Mouse (Mus musculus) neural tube, embryonic 12.5 days (tissue): ENCODE data around the gene Tktl1. TPM values are rescaled to one million over a fixed set of nuclear protein-coding genes. Genes with fewer than 3 reads are reported as not detected.

Experiments used
- ATAC-seq: fragments of 200-750 bp; cut with Nextera tagmentation; 2 replicates; pipeline ENCODE4 v1.8.0; 2017; ENCODE audit warnings: low read depth, mild to moderate bottlenecking, moderate TSS enrichment, moderate library complexity; ENCODE audit not compliant: low FRiP score
- H3K27ac ChIP-seq: fragments of 300-500 bp; sonication (generic); 2 replicates; pipeline ENCODE4 v1.5.1; 2016
- H3K27me3 ChIP-seq: fragments of 300-500 bp; sonication (generic); replicated peaks from 2 replicates; pipeline ENCODE4 v1.6.1; 2016; ENCODE audit warnings: mild to moderate bottlenecking
- H3K36me3 ChIP-seq: fragments of 300-500 bp; sonication (generic); 2 replicates; pipeline ENCODE4 v1.6.1; 2016; ENCODE audit warnings: mild to moderate bottlenecking
- H3K4me1 ChIP-seq: fragments of 300-500 bp; sonication (generic); 2 replicates; pipeline ENCODE4 v1.6.1; 2016
- H3K4me2 ChIP-seq: fragments of 300-500 bp; sonication (generic); replicated peaks from 2 replicates; pipeline ENCODE4 v1.6.1; 2016; ENCODE audit warnings: mild to moderate bottlenecking
- H3K4me3 ChIP-seq: fragments of 300-500 bp; sonication (generic); 2 replicates; pipeline ENCODE4 v1.5.1; 2016
- H3K9ac ChIP-seq: fragments of 300-500 bp; sonication (generic); 2 replicates; pipeline ENCODE4 v1.6.1; 2016; ENCODE audit warnings: mild to moderate bottlenecking
- H3K9me3 ChIP-seq: fragments of 300-500 bp; sonication (generic); 2 replicates; pipeline ENCODE4 v1.6.1; 2016; ENCODE audit warnings: mild to moderate bottlenecking
- WGBS: fragments of 180-500 bp; shearing (Covaris S2); methylation state at CpG from one replicate; pipeline ENCODE4 v1.1.7; 2016; 5-methylcytosine and 5-hydroxymethylcytosine counted together
- polyA plus RNA-seq: library from polyadenylated mRNA; unstranded; fragments of >200 nt; fragmentation: Nextera tagmentation; extraction: Ambion mirVana; gene quantifications from 2 replicates; pipeline ENCODE4 v1.2.1, GENCODE M21; 2016

Gene Tktl1
- polyA plus RNA-seq, 1 experiment from 2014 or later = not detected

DNA sequence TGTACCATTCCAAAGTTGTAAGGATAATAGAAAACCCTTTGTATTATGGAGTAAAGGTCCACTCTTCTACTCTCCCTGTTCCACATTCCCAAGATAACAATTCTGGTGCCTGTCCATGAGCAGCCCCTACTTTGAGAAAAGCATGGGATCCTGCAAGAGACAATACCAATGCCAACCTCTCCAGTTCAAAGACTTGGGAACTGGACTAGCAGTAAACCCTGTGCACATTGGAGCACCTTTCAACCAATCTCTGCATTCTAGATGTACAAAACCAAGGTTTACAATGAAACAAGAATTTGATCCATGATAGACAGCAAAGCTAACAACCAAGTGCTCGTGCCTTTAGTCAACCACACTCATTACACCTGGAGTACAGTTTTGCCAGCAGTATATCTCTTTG is 68.0 kb downstream of the Tktl1 start:
- Histone ChIP-seq H3K36me3 (peaks cover 30% of the 10 kb centered on the region), H3K4me2 (peak overlapping the region; percentile 66), H3K4me3 (peak overlapping the region; percentile 56), H3K27me3 (no peaks in the 10 kb centered on the region), H3K9me3 (no peaks in the 10 kb centered on the region), H3K4me1 (peaks cover 7% of the 10 kb centered on the region; the same call in 1 of the 2 replicates), H3K27ac (no peak overlapping the region), H3K9ac (peak overlapping the region; percentile 76)
- 24% methylated on average over 1 of the region's 1 CpGs for whole genome bisulfite sequencing
- no peak for ATAC-seq

DNA sequence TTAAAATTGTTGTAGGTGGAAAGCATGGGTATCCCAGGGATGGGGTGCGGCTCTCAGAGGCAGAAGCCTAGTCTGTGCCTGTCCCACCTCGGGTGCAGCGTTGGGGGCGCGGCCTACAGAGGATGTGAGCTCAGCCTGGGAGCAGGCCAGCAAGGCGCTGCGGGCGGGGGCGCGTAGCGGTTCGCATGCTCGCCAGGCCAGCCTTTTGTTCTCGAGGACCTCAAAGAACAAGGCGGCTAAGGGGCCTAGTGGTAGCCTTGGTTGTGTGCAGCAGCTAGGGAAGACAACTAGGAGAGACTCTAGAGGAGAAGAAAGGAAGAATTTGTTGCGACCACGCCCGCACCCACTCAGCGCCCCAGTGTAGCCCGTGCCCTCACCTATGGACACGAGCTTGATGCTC is 68.6 kb downstream of the Tktl1 start:
- Histone ChIP-seq H3K9ac (peak overlapping the region; percentile 76), H3K4me2 (peak overlapping the region; percentile 66), H3K4me1 (peaks cover 7% of the 10 kb centered on the region; the same call in 1 of the 2 replicates), H3K27me3 (no peaks in the 10 kb centered on the region), H3K4me3 (peak overlapping the region; percentile 56), H3K36me3 (peaks cover 24% of the 10 kb centered on the region), H3K9me3 (no peaks in the 10 kb centered on the region), H3K27ac (peak overlapping the region; percentile 53)
- peak; percentile 55 for ATAC-seq
- WGBS = 15% methylated on average over 21 of the region's 21 CpGs

DNA sequence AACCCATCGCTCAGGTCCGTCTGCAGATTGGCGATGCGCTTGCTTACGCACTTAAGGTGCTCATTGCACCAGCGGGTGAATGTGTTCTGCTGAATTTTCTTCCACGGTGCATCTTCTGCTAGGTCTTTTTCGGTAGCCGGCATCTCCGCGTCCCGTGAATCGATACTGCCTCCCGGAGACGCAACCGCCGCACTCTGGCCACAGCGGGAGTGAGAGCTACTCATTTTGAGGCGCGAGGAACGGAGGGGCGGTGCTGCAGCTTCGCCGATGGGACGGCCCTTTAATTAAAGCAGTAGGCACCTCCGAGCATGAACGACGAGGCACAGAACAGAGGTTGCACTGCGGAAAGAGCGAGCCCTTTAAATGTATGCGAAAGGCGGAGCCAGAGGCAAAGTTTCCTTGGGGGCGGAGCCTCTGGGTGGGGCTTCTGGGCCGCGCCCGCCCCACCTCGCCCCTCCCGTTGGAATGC is 69.2 kb downstream of the Tktl1 start:
- Histone ChIP-seq H3K4me2 (peak overlapping the region; percentile 66), H3K9ac (peak overlapping the region; percentile 76), H3K4me1 (peaks cover 7% of the 10 kb centered on the region; the same call in 1 of the 2 replicates), H3K4me3 (peak overlapping the region; percentile 56), H3K9me3 (no peaks in the 10 kb centered on the region), H3K27me3 (no peaks in the 10 kb centered on the region), H3K27ac (peak overlapping the region; percentile 53; the same call in 1 of the 2 replicates), H3K36me3 (peaks cover 19% of the 10 kb centered on the region)
- ATAC-seq = peak; percentile 90
- WGBS = 21% methylated on average over 38 of the region's 38 CpGs

DNA sequence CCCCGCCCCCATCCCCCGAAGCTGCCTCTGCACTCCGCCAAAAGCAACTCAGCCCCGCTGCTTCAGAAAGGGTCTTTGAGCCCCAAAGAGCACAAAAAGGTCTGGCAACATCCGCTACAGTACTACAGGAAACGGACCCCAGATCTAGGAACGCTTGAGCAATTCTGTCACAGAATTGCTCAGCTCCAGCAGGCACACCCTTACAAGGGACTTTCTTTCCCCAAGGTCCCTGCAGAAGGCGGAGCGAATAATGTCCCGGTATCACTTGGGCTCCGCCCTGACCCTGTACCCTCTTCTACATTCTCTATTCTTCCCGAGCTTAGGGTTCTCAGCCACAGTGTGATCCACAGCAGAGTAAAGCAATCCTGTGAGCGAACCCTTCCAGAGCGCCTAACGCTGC is 69.6 kb downstream of the Tktl1 start:
- H3K4me1 ChIP-seq = peaks cover 7% of the 10 kb centered on the region; the same call in 1 of the 2 replicates
- no peaks in the 10 kb centered on the region for H3K27me3 ChIP-seq
- no peak overlapping the region for H3K27ac ChIP-seq
- H3K36me3 ChIP-seq = peaks cover 14% of the 10 kb centered on the region
- peak overlapping the region; percentile 56 for H3K4me3 ChIP-seq
- 0 out of 2 replicates have a peak overlapping the region, but pooled peaks have one; percentile 26 for H3K9ac ChIP-seq
- WGBS = 16% methylated on average over 14 of the region's 15 CpGs
- no peaks in the 10 kb centered on the region for H3K9me3 ChIP-seq
- peak; percentile 17 for ATAC-seq
- peak overlapping the region; percentile 66 for H3K4me2 ChIP-seq

DNA sequence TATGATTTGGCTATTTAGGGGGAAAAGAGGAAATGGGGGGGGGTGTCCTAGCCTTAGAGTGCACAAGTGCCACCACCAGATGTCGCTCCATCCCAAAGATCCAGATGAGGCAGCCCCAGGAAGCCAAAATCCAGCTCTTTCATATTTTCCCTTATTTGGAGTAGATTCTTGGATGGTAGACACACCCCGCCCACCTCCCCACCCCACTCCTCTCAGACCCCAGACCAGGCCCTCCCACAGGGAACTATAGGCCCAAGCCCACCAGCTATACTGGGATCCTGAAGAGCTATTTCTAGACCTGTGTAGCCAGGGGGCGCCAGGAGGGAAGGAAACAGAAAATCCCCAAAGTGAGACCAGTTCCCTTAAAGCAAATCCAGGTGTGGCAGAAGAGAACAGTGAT is 71.6 kb downstream of the Tktl1 start:
- Histone ChIP-seq H3K4me1 (peaks cover 4% of the 10 kb centered on the region; the same call in 1 of the 2 replicates), H3K9me3 (no peaks in the 10 kb centered on the region), H3K27me3 (no peaks in the 10 kb centered on the region), H3K36me3 (no peaks in the 10 kb centered on the region), H3K9ac (no peak overlapping the region), H3K27ac (no peak overlapping the region), H3K4me3 (no peak overlapping the region), H3K4me2 (peak overlapping the region; percentile 61)
- WGBS = 24% methylated on average over 3 of the region's 3 CpGs
- no peak for ATAC-seq

DNA sequence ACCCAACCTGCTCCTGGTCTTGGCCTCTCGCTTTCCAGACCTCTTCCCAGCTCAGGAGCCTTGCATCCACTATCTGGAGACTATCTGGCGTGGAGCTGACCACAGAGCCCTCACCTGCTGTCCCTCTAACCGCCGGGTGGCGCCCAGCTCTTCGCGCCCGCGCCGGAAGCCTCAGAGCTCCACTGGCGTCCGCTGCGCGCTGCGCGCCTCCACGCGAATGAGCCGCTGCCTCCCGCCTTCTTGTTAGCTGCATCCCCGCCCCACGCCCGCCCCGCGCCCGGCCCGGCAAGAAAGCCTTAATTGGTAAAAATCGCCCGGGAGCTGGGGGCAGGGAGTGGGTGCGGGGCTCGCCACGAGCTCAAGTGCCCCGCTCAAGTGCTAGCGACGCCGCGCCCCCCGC is 72.6 kb downstream of the Tktl1 start, which contains the start of gene Flna:
Gene Flna (minus strand): TSS at position 206 of the 400 bp plus-strand sequence.
- Histone ChIP-seq H3K4me1 (no peaks in the 10 kb centered on the region), H3K27ac (no peak within 1 kb of the TSS), H3K27me3 (no peaks in the 10 kb centered on the region), H3K4me2 (peak within 1 kb of the TSS; percentile 61), H3K36me3 (no peaks in the 10 kb centered on the region), H3K4me3 (peak within 1 kb of the TSS; percentile 39), H3K9me3 (no peaks in the 10 kb centered on the region), H3K9ac (peak within 1 kb of the TSS; percentile 54)
- ATAC-seq = no peak
- WGBS = 26% methylated on average over 38 of the region's 38 CpGs

DNA sequence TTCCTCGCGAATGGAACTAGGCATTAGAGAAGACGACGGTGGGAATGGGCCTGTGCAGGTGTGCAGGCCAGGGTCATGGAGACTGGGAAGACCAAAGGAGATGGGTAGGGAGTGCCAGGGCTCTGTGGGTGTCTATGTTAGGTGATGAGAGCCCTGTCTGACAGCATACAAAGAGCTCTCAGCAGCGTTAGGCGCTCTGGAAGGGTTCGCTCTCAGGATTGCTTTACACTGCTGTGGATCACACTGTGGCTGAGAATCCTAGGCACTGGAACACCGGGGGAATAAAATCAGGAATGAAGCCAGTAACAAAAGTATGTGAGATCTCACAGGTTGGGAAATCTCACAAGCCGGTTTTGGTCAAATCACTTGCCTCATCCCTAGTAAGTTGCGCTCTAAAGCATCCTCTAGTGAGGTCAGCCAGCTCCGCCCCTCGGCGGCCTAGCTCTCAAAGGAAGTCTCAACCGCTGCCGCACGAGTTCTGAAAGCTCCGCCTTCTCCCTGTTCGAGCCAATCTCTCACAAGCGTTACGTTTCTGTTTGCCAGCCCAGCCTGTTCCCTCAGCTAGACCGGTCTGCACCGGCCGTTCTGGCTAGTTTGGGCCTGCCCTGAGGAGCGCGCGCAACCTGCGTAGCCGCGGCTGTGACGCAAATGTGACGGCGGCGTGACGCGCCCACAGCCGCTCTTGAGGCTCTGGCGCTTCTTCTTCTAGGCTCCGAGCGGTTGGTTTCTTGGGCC is 77.3 kb downstream of the Tktl1 start, which contains the start of gene Emd:
Gene Emd (plus strand): TSS at position 535 of the 735 bp plus-strand sequence.
- 19% methylated on average over 39 of the region's 39 CpGs for WGBS
- H3K27ac ChIP-seq = peak within 1 kb of the TSS; percentile 65
- peak within 1 kb of the TSS; percentile 62 for H3K4me2 ChIP-seq
- ATAC-seq = peak; percentile 97
- no peaks in the 10 kb centered on the region for H3K9me3 ChIP-seq
- peak within 1 kb of the TSS; percentile 54 for H3K4me3 ChIP-seq
- no peaks in the 10 kb centered on the region for H3K27me3 ChIP-seq
- H3K4me1 ChIP-seq = peaks cover 5% of the 10 kb centered on the region; the same call in 1 of the 2 replicates
- peak within 1 kb of the TSS; percentile 74 for H3K9ac ChIP-seq
- H3K36me3 ChIP-seq = peaks cover 9% of the 10 kb centered on the region; the same call in 1 of the 2 replicates

DNA sequence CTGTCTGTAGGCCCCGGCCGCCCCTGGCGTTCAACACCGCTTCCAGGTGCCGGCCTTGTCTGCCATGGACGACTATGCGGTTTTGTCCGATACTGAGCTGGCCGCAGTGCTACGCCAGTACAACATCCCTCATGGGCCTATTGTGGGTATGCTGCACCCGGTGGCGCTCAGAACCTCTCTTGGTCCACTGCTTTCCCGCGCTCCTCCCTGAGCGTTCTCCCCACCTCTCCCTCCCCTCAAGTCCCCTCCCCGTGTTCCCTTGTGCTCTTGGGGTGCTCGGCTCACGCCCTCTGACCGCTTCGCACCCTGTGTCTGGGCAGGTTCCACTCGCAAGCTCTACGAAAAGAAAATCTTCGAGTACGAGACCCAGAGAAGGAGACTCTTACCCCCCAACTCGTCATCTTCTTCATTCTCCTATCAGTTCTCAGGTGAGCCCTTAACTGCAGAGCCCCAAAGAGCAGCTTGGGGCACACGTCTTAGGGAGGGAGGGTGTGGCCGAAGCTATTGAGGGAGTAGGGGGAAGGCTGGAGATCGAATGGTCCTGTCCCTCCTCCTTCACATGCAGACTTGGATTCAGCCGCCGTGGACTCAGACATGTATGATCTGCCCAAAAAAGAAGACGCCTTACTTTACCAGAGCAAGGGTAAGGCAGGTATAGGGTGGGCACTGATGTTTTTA is 78.0 kb downstream of the Tktl1 start:
- no peaks in the 10 kb centered on the region for H3K9me3 ChIP-seq
- peak overlapping the region; percentile 74 for H3K9ac ChIP-seq
- peak overlapping the region; percentile 65 for H3K27ac ChIP-seq
- H3K4me3 ChIP-seq = peak overlapping the region; percentile 54
- H3K4me2 ChIP-seq = peak overlapping the region; percentile 62
- H3K36me3 ChIP-seq = peaks cover 9% of the 10 kb centered on the region; the same call in 1 of the 2 replicates
- H3K27me3 ChIP-seq = no peaks in the 10 kb centered on the region
- 25% methylated on average over 31 of the region's 31 CpGs for WGBS
- peaks cover 5% of the 10 kb centered on the region; the same call in 1 of the 2 replicates for H3K4me1 ChIP-seq
- peak; percentile 73 for ATAC-seq

DNA sequence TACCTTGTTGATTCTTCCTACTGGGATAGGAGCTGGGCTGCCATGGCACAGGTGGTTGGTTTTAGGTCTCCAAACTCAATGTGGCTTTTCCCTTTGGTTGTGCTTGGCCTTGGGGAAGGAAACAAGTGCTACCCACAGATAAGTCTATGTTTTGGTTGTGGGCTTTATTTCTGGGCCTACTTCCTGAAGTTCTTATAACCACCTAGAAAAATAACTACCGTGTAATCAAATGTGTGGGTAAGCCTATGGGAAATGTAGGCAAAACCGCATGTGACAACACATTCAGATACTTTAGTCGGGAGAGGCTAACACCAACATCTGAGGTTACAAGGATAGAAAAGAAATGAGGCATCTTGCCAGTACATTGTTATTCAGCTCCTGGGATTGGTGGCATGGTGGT is 80.7 kb downstream of the Tktl1 start:
- no peaks in the 10 kb centered on the region for H3K27me3 ChIP-seq
- H3K4me3 ChIP-seq = no peak overlapping the region
- H3K36me3 ChIP-seq = peaks cover 9% of the 10 kb centered on the region; the same call in 1 of the 2 replicates
- no peak for ATAC-seq
- 97% methylated on average over 3 of the region's 3 CpGs for WGBS
- H3K9me3 ChIP-seq = no peaks in the 10 kb centered on the region
- H3K4me1 ChIP-seq = peaks cover 5% of the 10 kb centered on the region; the same call in 1 of the 2 replicates
- no peak overlapping the region for H3K9ac ChIP-seq
- H3K4me2 ChIP-seq = no peak overlapping the region
- no peak overlapping the region for H3K27ac ChIP-seq

Other genes with a start within 250 kb of the Tktl1 start
- 16.9 and 17.6 TPM in 2 replicates for gene Renbp, start 246.4 kb upstream of the Tktl1 start, polyA plus RNA-seq
- 66.0 and 67.8 TPM in 2 replicates for gene Hcfc1, start 210.9 kb upstream of the Tktl1 start, polyA plus RNA-seq
- gene Irak1, start 153.3 kb upstream of the Tktl1 start, polyA plus RNA-seq = 48.2 and 51.2 TPM in 2 replicates
- gene Opn1mw, start 49.8 kb upstream of the Tktl1 start, polyA plus RNA-seq = not detected in 2 replicates
- 14.4 and 14.5 TPM in 2 replicates for gene Mecp2, start 41.9 kb upstream of the Tktl1 start, polyA plus RNA-seq
- not detected in 2 replicates for gene Tex28, start 9.4 kb upstream of the Tktl1 start, polyA plus RNA-seq
- gene Flna, start 72.6 kb downstream of the Tktl1 start, polyA plus RNA-seq = 158 and 170 TPM in 2 replicates
- gene Emd, start 77.4 kb downstream of the Tktl1 start, polyA plus RNA-seq = 16.5 and 18.2 TPM in 2 replicates
- 527 and 575 TPM in 2 replicates for gene Rpl10, start 93.6 kb downstream of the Tktl1 start, polyA plus RNA-seq
- gene Taz, start 104.7 kb downstream of the Tktl1 start, polyA plus RNA-seq = 86.7 and 93.3 TPM in 2 replicates
- gene Dnase1l1, start 105.1 kb downstream of the Tktl1 start, polyA plus RNA-seq = 3.9 and 5.7 TPM in 2 replicates
- gene Atp6ap1, start 119.8 kb downstream of the Tktl1 start, polyA plus RNA-seq = 151 and 161 TPM in 2 replicates
- gene Gdi1, start 127.7 kb downstream of the Tktl1 start, polyA plus RNA-seq = 706 and 748 TPM in 2 replicates
- gene Fam50a, start 135.8 kb downstream of the Tktl1 start, polyA plus RNA-seq = 54.5 and 64.5 TPM in 2 replicates
- gene Plxna3, start 151.8 kb downstream of the Tktl1 start, polyA plus RNA-seq = 47.0 and 54.6 TPM in 2 replicates
- 83.2 and 89.6 TPM in 2 replicates for gene Lage3, start 176.4 kb downstream of the Tktl1 start, polyA plus RNA-seq
- gene Ubl4a, start 196.0 kb downstream of the Tktl1 start, polyA plus RNA-seq = 61.1 and 63.7 TPM in 2 replicates
- gene Slc10a3, start 196.1 kb downstream of the Tktl1 start, polyA plus RNA-seq = 8.3 and 8.4 TPM in 2 replicates
- 27.3 and 31.5 TPM in 2 replicates for gene Fam3a, start 216.0 kb downstream of the Tktl1 start, polyA plus RNA-seq
- gene Ikbkg, start 216.0 kb downstream of the Tktl1 start, polyA plus RNA-seq = 19.9 and 21.2 TPM in 2 replicates